Mouse (Mus musculus) neural tube, embryonic 15.5 days (tissue): ENCODE results near the gene Ccdc157. TPM values are rescaled to one million over a fixed set of nuclear protein-coding genes. Genes with fewer than 3 reads are reported as not detected.

Source experiments
- ATAC-seq: fragments of 200-750 bp; cut with Nextera tagmentation; 2 replicates; pipeline ENCODE4 v1.8.0; 2017; ENCODE audit warnings: mild to moderate bottlenecking, moderate TSS enrichment, moderate library complexity; ENCODE audit not compliant: low FRiP score
- H3K27ac ChIP-seq: fragments of 300-500 bp; sonication (generic); replicated peaks from 2 replicates; pipeline ENCODE4 v1.5.1; 2015; ENCODE audit warnings: mild to moderate bottlenecking, inconsistent platforms
- H3K27me3 ChIP-seq: fragments of 300-500 bp; sonication (generic); replicated peaks from 2 replicates; pipeline ENCODE4 v1.6.1; 2015; ENCODE audit warnings: inconsistent platforms
- H3K36me3 ChIP-seq: fragments of 300-500 bp; sonication (generic); 2 replicates; pipeline ENCODE4 v1.6.1; 2015; ENCODE audit warnings: inconsistent platforms
- H3K4me1 ChIP-seq: fragments of 300-500 bp; sonication (generic); 2 replicates; pipeline ENCODE4 v1.6.1; 2015; ENCODE audit warnings: inconsistent platforms
- H3K4me2 ChIP-seq: fragments of 300-500 bp; sonication (generic); 2 replicates; pipeline ENCODE4 v1.6.1; 2015; ENCODE audit warnings: inconsistent platforms, mild to moderate bottlenecking, moderate library complexity
- H3K4me3 ChIP-seq: fragments of 300-500 bp; sonication (generic); replicated peaks from 2 replicates; pipeline ENCODE4 v1.5.1; 2015; ENCODE audit warnings: mild to moderate bottlenecking, inconsistent platforms
- H3K9ac ChIP-seq: fragments of 300-500 bp; sonication (generic); replicated peaks from 2 replicates; pipeline ENCODE4 v1.6.1; 2015; ENCODE audit warnings: mild to moderate bottlenecking, inconsistent platforms
- H3K9me3 ChIP-seq: fragments of 300-500 bp; sonication (generic); replicated peaks from 2 replicates; pipeline ENCODE4 v1.6.1; 2016; ENCODE audit warnings: inconsistent platforms
- WGBS: fragments of 180-500 bp; shearing (Covaris S2); methylation state at CpG from one replicate; pipeline ENCODE4 v1.1.7; 2015; ENCODE audit warnings: mixed read lengths; 5-methylcytosine and 5-hydroxymethylcytosine counted together
- polyA plus RNA-seq: library from polyadenylated mRNA; unstranded; fragments of >200 nt; fragmentation: Nextera tagmentation; extraction: Ambion mirVana; gene quantifications from 2 replicates; pipeline ENCODE4 v1.2.1, GENCODE M21; 2015

Ccdc157 gene
- polyA plus RNA-seq, 1 experiment from 2014 or later: 10.0 TPM

GRCm38 (mm10) chr11:4174586-4174985 lies 14.5 kb upstream of the Ccdc157 start:
- Histone ChIP-seq H3K4me1 (no peaks in the 10 kb centered on the region), H3K9me3 (no peaks in the 10 kb centered on the region), H3K27ac (peak overlapping the region; percentile 54; the same call in 1 of the 2 replicates), H3K9ac (no peak overlapping the region), H3K4me3 (no peak overlapping the region), H3K36me3 (peaks cover 100% of the 10 kb centered on the region), H3K27me3 (no peaks in the 10 kb centered on the region), H3K4me2 (no peak overlapping the region)
- ATAC-seq: peak; percentile 59
- 76% methylated on average over 5 of the region's 5 CpGs for WGBS

GRCm38 (mm10) chr11:4166467-4167090 lies 6.5 kb upstream of the Ccdc157 start:
- Histone ChIP-seq H3K27ac (no peak overlapping the region), H3K27me3 (no peaks in the 10 kb centered on the region), H3K4me3 (no peak overlapping the region), H3K36me3 (peaks cover 93% of the 10 kb centered on the region), H3K9me3 (no peaks in the 10 kb centered on the region), H3K4me1 (peaks cover 33% of the 10 kb centered on the region), H3K4me2 (no peak overlapping the region), H3K9ac (no peak overlapping the region)
- ATAC-seq: no peak
- WGBS: 89% methylated on average over 7 of the region's 7 CpGs

DNA sequence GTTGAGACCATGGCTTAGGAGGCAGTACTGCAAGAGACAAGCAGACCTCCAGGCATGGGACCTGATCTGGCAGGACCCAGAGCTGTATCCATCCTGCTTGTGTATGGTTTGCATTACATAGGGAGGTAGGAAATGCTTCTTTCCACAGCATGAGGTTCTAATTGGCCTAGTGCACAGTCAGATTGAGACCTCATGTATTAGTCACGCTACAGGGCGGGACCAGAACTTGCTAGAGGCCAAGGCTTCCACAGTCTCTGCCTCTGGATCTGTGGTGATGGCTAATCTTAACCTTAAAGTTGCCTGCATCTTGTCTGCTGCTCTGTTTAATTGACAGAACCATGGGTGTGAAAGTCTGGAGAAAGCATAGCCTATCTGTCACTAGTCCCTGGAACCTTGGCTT lies 4.6 kb upstream of the Ccdc157 start:
- H3K36me3 ChIP-seq: peaks cover 77% of the 10 kb centered on the region
- H3K4me3 ChIP-seq: no peak overlapping the region

DNA sequence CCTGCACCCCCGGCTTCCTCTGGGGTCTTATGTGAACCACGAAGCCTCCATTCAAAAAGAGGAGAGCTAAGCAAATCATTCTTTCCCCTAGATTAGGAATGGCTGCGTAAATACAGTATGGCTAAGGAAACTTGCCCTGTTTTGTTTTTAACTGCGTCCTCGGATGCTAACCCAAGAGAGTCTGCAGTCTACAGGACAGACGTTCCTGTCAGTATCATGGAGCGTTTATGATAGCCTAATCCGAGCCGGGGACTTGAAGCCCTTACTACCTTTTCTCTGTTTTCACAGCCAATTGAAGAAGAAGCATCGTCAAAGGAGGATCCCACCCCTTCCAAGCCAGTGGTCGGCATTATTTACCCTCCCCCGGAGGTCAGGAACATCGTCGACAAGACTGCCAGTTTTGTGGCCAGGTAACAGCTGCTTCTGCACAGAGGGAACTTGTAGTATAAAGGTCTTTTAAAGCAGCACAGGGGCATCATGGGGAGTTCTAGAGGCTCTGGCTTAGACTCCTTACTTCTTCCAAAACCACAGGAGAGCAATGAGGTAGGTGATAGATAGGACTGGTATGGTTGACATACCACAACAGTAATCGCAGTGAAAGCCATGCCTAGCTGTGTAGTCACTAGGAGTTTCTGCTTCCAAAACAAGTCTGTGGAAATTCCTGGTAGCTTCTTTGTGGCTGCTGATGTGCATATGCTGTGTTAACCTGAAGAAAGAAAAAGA lies 826 bp upstream of the Ccdc157 start:
- peak overlapping the region; percentile 96 for H3K27ac ChIP-seq
- 0 out of 2 replicates have a peak, but pooled peaks have one; percentile 1 for ATAC-seq
- H3K4me1 ChIP-seq: peaks cover 57% of the 10 kb centered on the region
- H3K9ac ChIP-seq: peak overlapping the region; percentile 92
- WGBS: 5% methylated on average over 15 of the region's 15 CpGs
- H3K9me3 ChIP-seq: no peaks in the 10 kb centered on the region
- H3K4me3 ChIP-seq: peak overlapping the region; percentile 91
- H3K27me3 ChIP-seq: no peaks in the 10 kb centered on the region
- peak overlapping the region; percentile 88 for H3K4me2 ChIP-seq
- H3K36me3 ChIP-seq: peaks cover 41% of the 10 kb centered on the region

More for the DNA sequence above, 4.6 kb upstream of the Ccdc157 start:
- Histone ChIP-seq H3K27ac (no peak overlapping the region), H3K4me1 (peaks cover 45% of the 10 kb centered on the region), H3K4me2 (no peak overlapping the region), H3K27me3 (no peaks in the 10 kb centered on the region), H3K9ac (no peak overlapping the region), H3K9me3 (no peaks in the 10 kb centered on the region)
- ATAC-seq: no peak
- WGBS: 97% methylated on average over 2 of the region's 2 CpGs

DNA sequence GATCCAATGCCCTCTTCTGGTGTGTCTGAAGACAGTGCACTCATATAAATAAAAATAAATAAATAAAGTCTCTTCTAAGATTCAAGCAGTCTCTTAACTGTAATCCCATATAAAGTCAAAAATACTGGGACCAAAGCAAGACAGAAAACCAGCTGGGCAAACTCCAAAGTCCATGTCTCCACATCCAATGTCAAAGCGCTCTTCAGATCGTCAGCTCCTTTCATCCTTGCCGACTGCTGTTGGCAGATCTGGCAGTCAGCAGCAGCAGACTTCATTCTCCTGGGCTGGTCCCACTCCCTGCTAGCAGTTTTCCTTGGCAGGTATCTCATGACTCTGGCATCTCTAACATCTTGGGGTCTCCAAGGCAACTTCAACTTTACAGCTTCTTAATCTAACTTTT lies 1.4 kb downstream of the Ccdc157 start:
- H3K4me2 ChIP-seq: peak overlapping the region; percentile 88

GRCm38 (mm10) chr11:4155641-4156040 lies 4.5 kb downstream of the Ccdc157 start:
- peaks cover 15% of the 10 kb centered on the region for H3K4me1 ChIP-seq
- no peak for ATAC-seq
- H3K4me3 ChIP-seq: no peak overlapping the region
- H3K4me2 ChIP-seq: no peak overlapping the region
- no peaks in the 10 kb centered on the region for H3K9me3 ChIP-seq
- no peak overlapping the region for H3K27ac ChIP-seq
- no peak overlapping the region for H3K9ac ChIP-seq
- no peaks in the 10 kb centered on the region for H3K36me3 ChIP-seq
- no peaks in the 10 kb centered on the region for H3K27me3 ChIP-seq
- 90% methylated on average over 5 of the region's 5 CpGs for WGBS

More for the DNA sequence above, 1.4 kb downstream of the Ccdc157 start:
- 92% methylated on average over 3 of the region's 3 CpGs for WGBS
- H3K4me1 ChIP-seq: peaks cover 42% of the 10 kb centered on the region
- H3K27me3 ChIP-seq: no peaks in the 10 kb centered on the region
- H3K27ac ChIP-seq: no peak overlapping the region
- H3K9ac ChIP-seq: no peak overlapping the region
- H3K9me3 ChIP-seq: no peaks in the 10 kb centered on the region
- peaks cover 20% of the 10 kb centered on the region for H3K36me3 ChIP-seq
- no peak overlapping the region for H3K4me3 ChIP-seq
- ATAC-seq: no peak

DNA sequence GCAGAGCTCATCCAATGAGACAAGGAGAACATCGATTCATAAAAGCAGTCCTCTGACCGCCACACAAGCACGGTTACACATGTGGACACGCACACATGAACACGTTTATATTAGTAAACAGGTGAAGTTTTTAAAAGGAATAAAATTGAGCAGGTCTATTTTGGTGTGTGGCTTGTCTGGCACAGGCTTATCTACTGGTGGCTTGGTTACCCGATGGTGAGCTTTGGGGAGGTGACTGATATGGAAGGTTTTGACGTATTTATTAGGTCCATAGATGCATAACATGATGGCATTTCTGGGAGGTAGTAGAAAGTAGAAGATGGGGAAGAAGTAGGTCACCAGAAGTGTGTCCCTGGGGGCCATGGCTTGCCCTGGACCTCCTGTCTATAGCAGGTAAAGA lies 6.4 kb downstream of the Ccdc157 start:
- no peaks in the 10 kb centered on the region for H3K27me3 ChIP-seq
- 95% methylated on average over 7 of the region's 7 CpGs for WGBS
- no peak for ATAC-seq
- no peak overlapping the region for H3K9ac ChIP-seq
- no peak overlapping the region for H3K4me2 ChIP-seq
- H3K36me3 ChIP-seq: 0 out of 2 replicates have a peak, but pooled peaks cover 2% of the 10 kb centered on the region
- no peaks in the 10 kb centered on the region for H3K9me3 ChIP-seq
- no peak overlapping the region for H3K27ac ChIP-seq
- no peak overlapping the region for H3K4me3 ChIP-seq
- H3K4me1 ChIP-seq: 0 out of 2 replicates have a peak, but pooled peaks cover 3% of the 10 kb centered on the region

GRCm38 (mm10) chr11:4149886-4150285 lies 10.2 kb downstream of the Ccdc157 start:
- H3K4me2 ChIP-seq: no peak overlapping the region
- H3K36me3 ChIP-seq: 0 out of 2 replicates have a peak, but pooled peaks cover 2% of the 10 kb centered on the region
- H3K9me3 ChIP-seq: no peaks in the 10 kb centered on the region
- no peak overlapping the region for H3K9ac ChIP-seq
- no peak overlapping the region for H3K27ac ChIP-seq
- no peak overlapping the region for H3K4me3 ChIP-seq
- no peaks in the 10 kb centered on the region for H3K4me1 ChIP-seq
- 87% methylated on average over 6 of the region's 6 CpGs for WGBS
- no peaks in the 10 kb centered on the region for H3K27me3 ChIP-seq
- no peak for ATAC-seq

DNA sequence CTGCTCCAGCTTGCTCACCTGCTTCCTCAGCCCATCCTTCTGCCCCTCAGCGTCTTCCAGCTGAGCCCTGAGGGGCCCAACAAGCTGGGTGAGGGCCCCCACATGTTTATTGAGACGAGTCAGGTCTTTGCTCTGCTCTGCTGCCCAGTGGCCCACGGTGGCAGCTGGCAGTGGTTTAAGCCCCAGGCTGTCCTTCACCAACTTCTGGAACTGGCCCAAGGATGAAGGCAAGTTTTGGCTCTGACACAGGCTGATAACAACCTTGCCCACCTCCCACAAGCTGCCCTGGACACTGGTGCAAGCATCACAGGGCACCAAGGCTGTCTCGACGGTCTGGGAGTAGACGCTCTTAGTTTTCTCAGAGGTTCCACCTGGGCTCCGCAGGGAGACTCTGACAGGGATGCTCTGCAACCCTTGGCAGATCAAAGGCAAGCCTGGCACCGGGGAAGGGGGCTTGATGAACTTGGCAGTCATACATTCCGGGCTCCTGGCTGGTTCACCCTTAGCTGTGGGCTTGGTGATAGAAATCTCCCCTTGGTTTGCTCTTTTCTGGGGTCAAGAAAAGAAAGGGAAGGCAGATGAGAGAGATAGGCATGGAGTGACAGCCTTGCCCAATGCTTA lies 11.4 kb downstream of the Ccdc157 start:
- Histone ChIP-seq H3K4me2 (no peak overlapping the region), H3K4me1 (no peaks in the 10 kb centered on the region), H3K9ac (no peak overlapping the region), H3K27me3 (no peaks in the 10 kb centered on the region), H3K36me3 (peaks cover 13% of the 10 kb centered on the region), H3K9me3 (no peaks in the 10 kb centered on the region), H3K27ac (no peak overlapping the region), H3K4me3 (no peak overlapping the region)
- ATAC-seq: no peak
- 86% methylated on average over 9 of the region's 9 CpGs for WGBS

GRCm38 (mm10) chr11:4148120-4148519 lies 12.0 kb downstream of the Ccdc157 start:
- Histone ChIP-seq H3K9me3 (no peaks in the 10 kb centered on the region), H3K4me3 (no peak overlapping the region), H3K36me3 (peaks cover 18% of the 10 kb centered on the region), H3K4me2 (no peak overlapping the region), H3K4me1 (no peaks in the 10 kb centered on the region), H3K27me3 (no peaks in the 10 kb centered on the region), H3K9ac (no peak overlapping the region), H3K27ac (no peak overlapping the region)
- WGBS: 89% methylated on average over 5 of the region's 5 CpGs
- no peak for ATAC-seq

GRCm38 (mm10) chr11:4147098-4147497 lies 13.0 kb downstream of the Ccdc157 start:
- H3K27ac ChIP-seq: no peak overlapping the region
- peaks cover 28% of the 10 kb centered on the region for H3K36me3 ChIP-seq
- H3K9ac ChIP-seq: no peak overlapping the region
- no peaks in the 10 kb centered on the region for H3K4me1 ChIP-seq
- H3K4me3 ChIP-seq: no peak overlapping the region
- H3K9me3 ChIP-seq: no peaks in the 10 kb centered on the region
- WGBS: 87% methylated on average over 10 of the region's 10 CpGs
- no peaks in the 10 kb centered on the region for H3K27me3 ChIP-seq
- no peak overlapping the region for H3K4me2 ChIP-seq
- no peak for ATAC-seq

DNA sequence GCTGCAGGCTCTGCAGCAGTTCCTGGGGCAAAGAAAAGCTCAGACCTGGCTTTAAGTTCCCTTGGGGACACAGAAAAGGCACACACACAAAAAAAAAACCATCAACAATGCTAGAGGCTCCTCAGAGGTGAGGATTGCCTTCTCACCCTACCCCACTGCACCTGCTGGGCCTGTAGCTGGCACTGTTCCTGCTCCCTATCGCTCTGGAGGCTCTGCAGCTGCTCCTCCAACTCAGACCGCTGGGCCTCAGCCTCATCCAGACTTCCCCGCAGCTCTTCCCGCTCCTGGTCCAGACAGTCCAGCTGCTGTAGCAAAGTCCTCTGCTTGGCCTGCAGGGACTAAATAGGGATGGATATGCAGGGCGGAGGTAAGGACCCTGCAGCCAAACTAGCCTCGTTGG lies 13.7 kb downstream of the Ccdc157 start:
- no peaks in the 10 kb centered on the region for H3K9me3 ChIP-seq
- no peaks in the 10 kb centered on the region for H3K4me1 ChIP-seq
- no peak overlapping the region for H3K4me2 ChIP-seq
- H3K9ac ChIP-seq: no peak overlapping the region
- H3K27me3 ChIP-seq: no peaks in the 10 kb centered on the region
- no peak for ATAC-seq
- 73% methylated on average over 6 of the region's 6 CpGs for WGBS
- H3K27ac ChIP-seq: no peak overlapping the region
- H3K4me3 ChIP-seq: no peak overlapping the region
- H3K36me3 ChIP-seq: peaks cover 35% of the 10 kb centered on the region
